ENCODE assay signal across 12 mouse cellular contexts in genomic region chr6:43435987-43436541, GRCm38 (mm10).
A peak's percentile ranks its signal among the peaks of the same experiment; 100 is the strongest.
DNase-seq lines count a peak whose midpoint lies in the region; ATAC-seq lines count a peak whose summit lies in the region.
"Had no signal": no experiment of that assay in that cellular context is flagged by ENCODE, and none has a peak within 500 bp of the region (broad histone marks: within the 10 kb centered on the region; RNA-seq: fewer than 3 reads in every experiment).

No protein-coding gene starts in this region.

- no peak for ATAC-seq in granulocyte monocyte progenitor cell, adult 5-6 weeks (replicated peaks; ENCODE audit: poor library complexity, severe bottlenecking)
- ATAC-seq: intestine, embryonic 16.5 days; Patski had no signal

- peak; percentile 5 for DNase-seq in adrenal gland, postnatal 25 days
- no peak for DNase-seq in adrenal gland, postnatal 14 days
- DNase-seq in layer of hippocampus, postnatal 10 days (ENCODE audit: low spot score in 2 of 2): peak; percentile 22 to 53
- DNase-seq in layer of hippocampus, adult 11-12 months (ENCODE audit: low spot score): no peak
- peak; percentile 47 for DNase-seq in right cerebral cortex, postnatal 4 days
- DNase-seq in right cerebral cortex, postnatal 25 days: no peak
- DNase-seq in urinary bladder, adult 2 months (ENCODE audit: low spot score): no peak
- DNase-seq: heart, postnatal 14 days; lung, adult 18-20 months had no signal

Comparison
In these comparisons a context has a peak if more than half of its experiments do, and no peak if none do; other contexts are left out.
1. DNase-seq: peak in adrenal gland, postnatal 25 days (single experiment), layer of hippocampus, postnatal 10 days (2 of 2) and right cerebral cortex, postnatal 4 days (single experiment); none in adrenal gland, postnatal 14 days (single experiment), layer of hippocampus, adult 11-12 months (single experiment), right cerebral cortex, postnatal 25 days (single experiment) and urinary bladder, adult 2 months (single experiment).